Mouse (Mus musculus) lung, adult 2 months (tissue): ENCODE results near the gene Ccdc69.

Experiments used
- CTCF ChIP-seq: fragments of 200-500 bp; IDR thresholded peaks from 2 replicates; pipeline ENCODE4 v1.5.1; 2011; ENCODE audit warnings: mild to moderate bottlenecking, low read length, control low read depth; ENCODE audit not compliant: insufficient read depth
- POLR2A ChIP-seq: fragments of 200-500 bp; IDR thresholded peaks from 2 replicates; pipeline ENCODE4 v1.6.1; 2011; ENCODE audit warnings: low read depth, mild to moderate bottlenecking, control low read depth, low read length, borderline replicate concordance; ENCODE audit errors: extremely low read depth

GRCm38 (mm10) chr11:55079180-55079579 is 1.2 kb upstream of the Ccdc69 start:
- TF ChIP-seq CTCF: no peak
- no peak for TF ChIP-seq POLR2A
